Mouse (Mus musculus) E14TG2a.4 (cell line): ENCODE data around the gene Pola2.

Experiments used
- H3K27me3 ChIP-seq: 2 replicates; pipeline ENCODE4 v1.6.1; 2014; ENCODE audit warnings: low read length, control low read depth; ENCODE audit not compliant: insufficient read depth
- H3K36me3 ChIP-seq: 2 replicates; pipeline ENCODE4 v1.6.1; 2014; ENCODE audit warnings: low read length, control low read depth; ENCODE audit not compliant: insufficient read depth
- H3K4me1 ChIP-seq: replicated peaks from 2 replicates; pipeline ENCODE4 v1.6.1; 2014; ENCODE audit warnings: low read depth, low read length, control low read depth
- H3K4me3 ChIP-seq: replicated peaks from 2 replicates; pipeline ENCODE4 v1.5.1; 2014; ENCODE audit warnings: mild to moderate bottlenecking, low read length
- H3K9me3 ChIP-seq: 2 replicates; pipeline ENCODE4 v1.6.1; 2014; ENCODE audit warnings: low read length, control low read depth
- CTCF ChIP-seq: conservative IDR thresholded peaks from 2 replicates; pipeline ENCODE4 v1.5.1; 2014; ENCODE audit warnings: low read length
- NANOG ChIP-seq: IDR thresholded peaks from 2 replicates; pipeline ENCODE4 v1.6.1; 2014; ENCODE audit warnings: borderline replicate concordance, low read length, mixed read lengths
- POU5F1 ChIP-seq: IDR thresholded peaks from 2 replicates; pipeline ENCODE4 v1.6.1; 2014; ENCODE audit warnings: low read length, borderline replicate concordance

The Pola2 gene

DNA sequence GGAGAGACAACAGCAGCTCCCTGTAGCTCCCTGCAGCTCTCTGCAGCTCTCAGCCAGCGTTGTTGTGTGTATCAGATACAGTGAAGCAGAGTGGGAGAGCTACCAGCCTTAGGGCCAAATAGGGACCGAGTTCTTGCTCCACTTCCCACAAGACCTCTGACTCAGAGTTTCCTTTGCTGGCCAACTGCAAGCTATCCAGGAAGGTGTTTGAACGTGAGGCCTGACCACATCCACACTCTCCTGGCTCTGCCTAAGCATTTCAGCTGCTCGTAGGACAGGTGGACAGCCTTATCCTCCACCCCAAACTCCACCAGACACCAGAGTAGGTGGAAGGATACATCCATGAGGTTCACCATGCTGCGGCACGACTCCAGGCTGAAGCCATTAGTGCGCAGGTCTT lies 28.0 kb upstream of the Pola2 start:
- Histone ChIP-seq H3K9me3 (no peaks in the 10 kb centered on the region), H3K27me3 (no peaks in the 10 kb centered on the region), H3K4me1 (peaks cover 61% of the 10 kb centered on the region), H3K4me3 (no peak overlapping the region), H3K36me3 (peaks cover 55% of the 10 kb centered on the region)
- no peak for TF ChIP-seq CTCF

DNA sequence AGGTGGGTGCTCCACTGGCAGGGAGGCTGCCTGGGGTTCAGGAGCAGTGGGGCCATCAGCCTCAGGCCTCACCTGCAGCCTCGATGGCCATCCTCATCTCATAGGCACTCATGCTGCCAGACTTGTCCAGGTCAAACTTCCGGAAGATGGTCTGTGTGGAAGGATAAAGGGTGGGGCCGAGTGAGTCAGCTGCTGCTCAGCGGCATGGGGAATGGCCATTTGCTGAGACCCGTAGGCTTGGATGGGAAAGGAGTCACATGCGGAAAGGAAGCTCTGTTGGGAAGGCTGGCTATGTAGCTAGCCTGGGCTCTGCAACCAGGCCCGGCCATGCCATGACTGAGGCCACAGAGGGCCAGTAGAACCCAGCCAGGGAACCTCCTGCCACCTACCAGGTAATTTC lies 27.5 kb upstream of the Pola2 start:
- Histone ChIP-seq H3K9me3 (no peaks in the 10 kb centered on the region), H3K36me3 (peaks cover 50% of the 10 kb centered on the region), H3K4me1 (peaks cover 61% of the 10 kb centered on the region), H3K4me3 (no peak overlapping the region), H3K27me3 (no peaks in the 10 kb centered on the region)
- TF ChIP-seq CTCF = no peak
- TF ChIP-seq POU5F1 = no peak
- no peak for TF ChIP-seq NANOG

DNA sequence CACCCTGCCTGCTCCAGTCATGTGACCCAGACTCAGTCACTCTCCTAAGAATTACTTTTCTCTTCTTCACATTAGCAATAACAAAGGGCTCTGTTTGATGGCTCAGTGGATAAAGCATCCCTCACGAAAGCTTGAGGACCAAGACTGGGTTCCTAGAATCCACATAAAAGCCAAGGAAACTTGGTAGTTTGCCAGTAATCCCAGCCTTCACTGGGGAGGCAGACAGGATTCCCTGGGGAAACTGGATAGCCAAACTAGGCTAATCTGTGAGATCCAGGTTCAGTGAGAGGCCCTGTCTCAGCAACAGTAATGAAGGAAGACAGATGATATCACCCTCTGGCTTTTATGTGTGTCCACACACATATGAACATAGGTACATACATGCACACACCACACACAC lies 26.9 kb upstream of the Pola2 start:
- H3K4me3 ChIP-seq = no peak overlapping the region

DNA sequence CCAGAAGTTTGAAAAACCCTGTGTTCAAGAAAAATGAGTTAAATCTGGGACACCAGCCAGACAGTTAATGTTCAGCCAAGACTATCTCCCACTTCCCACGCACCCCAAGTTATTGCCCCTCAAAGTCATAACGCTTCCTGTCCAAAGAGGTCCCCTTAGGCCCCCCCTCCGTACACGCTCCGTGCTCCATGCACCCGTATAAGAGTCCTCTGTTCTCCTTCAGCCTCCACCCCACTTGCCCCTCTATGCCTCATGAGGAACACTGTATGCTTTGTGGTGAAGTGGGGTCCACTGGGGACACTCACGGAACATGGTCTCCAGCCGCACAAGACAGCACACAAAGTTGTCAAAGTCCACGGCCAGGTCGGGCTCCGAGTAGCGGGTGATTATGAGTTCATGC lies 26.0 kb upstream of the Pola2 start:
- H3K27me3 ChIP-seq = no peaks in the 10 kb centered on the region
- no peak overlapping the region for H3K4me3 ChIP-seq
- H3K36me3 ChIP-seq = peaks cover 42% of the 10 kb centered on the region
- H3K4me1 ChIP-seq = peaks cover 70% of the 10 kb centered on the region
- H3K9me3 ChIP-seq = no peaks in the 10 kb centered on the region
- TF ChIP-seq CTCF (no peak), NANOG (no peak), POU5F1 (no peak)

More for the DNA sequence above, 26.9 kb upstream of the Pola2 start:
- peaks cover 47% of the 10 kb centered on the region for H3K36me3 ChIP-seq
- H3K4me1 ChIP-seq = peaks cover 64% of the 10 kb centered on the region
- TF ChIP-seq CTCF (no peak), NANOG (no peak), POU5F1 (no peak)
- no peaks in the 10 kb centered on the region for H3K9me3 ChIP-seq
- H3K27me3 ChIP-seq = no peaks in the 10 kb centered on the region

DNA sequence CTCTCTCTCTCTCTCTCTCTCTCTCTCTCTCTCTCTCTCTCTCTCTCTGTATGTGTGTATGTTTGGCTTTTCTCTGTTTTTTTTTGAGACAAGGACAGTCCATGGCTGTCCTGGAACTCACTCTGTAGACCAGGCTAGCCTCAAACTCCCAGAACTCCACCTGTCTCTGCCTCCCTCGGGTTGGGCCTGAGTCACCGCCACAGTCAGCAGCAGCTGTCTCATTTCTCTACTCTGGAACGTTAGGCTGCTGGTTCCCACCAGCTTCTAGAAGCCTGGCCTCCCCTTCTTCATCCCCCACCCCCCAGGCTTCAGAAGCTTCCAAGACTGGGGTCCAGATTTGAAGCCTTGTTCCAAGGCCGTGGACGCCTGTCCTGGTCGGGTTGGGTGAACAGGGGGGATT lies 25.6 kb upstream of the Pola2 start:
- TF ChIP-seq NANOG (no peak), POU5F1 (no peak), CTCF (no peak)
- Histone ChIP-seq H3K4me1 (peaks cover 67% of the 10 kb centered on the region), H3K4me3 (no peak overlapping the region), H3K9me3 (no peaks in the 10 kb centered on the region), H3K27me3 (no peaks in the 10 kb centered on the region), H3K36me3 (peaks cover 38% of the 10 kb centered on the region)

DNA sequence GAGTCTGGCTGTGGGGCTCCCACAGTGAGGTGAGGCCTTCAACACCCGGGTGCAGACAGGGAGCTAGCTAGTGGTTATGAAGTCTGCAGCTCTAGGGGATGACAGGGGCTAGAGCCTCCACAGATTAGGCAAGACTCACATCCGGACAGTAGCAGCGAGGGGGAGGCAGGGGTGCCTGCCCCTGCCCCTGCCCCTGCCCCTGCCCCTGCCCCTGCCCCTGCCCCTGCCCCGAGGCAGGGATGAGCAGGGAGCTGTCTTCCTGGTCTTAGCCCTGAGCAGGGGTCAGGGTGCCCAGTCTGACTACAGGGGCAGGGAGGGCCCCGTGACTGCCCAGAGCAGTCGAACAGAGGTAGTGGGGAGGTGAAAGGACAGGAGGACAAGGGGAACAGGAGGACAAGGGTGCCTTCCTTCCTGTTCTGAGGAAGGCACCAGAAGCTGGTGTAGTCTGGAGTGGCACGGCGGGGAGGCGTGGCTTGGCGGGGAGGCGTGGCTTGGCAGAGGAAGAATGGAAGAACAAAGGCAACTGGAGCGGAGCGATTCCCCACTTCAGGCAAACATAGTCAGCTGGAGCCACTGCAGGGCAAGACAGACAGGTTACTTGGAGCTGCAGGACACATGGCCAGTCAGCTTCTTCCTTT lies 24.9 kb upstream of the Pola2 start:
- 0 out of 2 replicates have a peak overlapping the region, but pooled peaks have one; percentile 26 for H3K4me3 ChIP-seq
- peaks cover 62% of the 10 kb centered on the region for H3K4me1 ChIP-seq
- no peaks in the 10 kb centered on the region for H3K27me3 ChIP-seq
- peaks cover 31% of the 10 kb centered on the region for H3K36me3 ChIP-seq
- H3K9me3 ChIP-seq = no peaks in the 10 kb centered on the region
- TF ChIP-seq CTCF (no peak), NANOG (no peak), POU5F1 (no peak)

DNA sequence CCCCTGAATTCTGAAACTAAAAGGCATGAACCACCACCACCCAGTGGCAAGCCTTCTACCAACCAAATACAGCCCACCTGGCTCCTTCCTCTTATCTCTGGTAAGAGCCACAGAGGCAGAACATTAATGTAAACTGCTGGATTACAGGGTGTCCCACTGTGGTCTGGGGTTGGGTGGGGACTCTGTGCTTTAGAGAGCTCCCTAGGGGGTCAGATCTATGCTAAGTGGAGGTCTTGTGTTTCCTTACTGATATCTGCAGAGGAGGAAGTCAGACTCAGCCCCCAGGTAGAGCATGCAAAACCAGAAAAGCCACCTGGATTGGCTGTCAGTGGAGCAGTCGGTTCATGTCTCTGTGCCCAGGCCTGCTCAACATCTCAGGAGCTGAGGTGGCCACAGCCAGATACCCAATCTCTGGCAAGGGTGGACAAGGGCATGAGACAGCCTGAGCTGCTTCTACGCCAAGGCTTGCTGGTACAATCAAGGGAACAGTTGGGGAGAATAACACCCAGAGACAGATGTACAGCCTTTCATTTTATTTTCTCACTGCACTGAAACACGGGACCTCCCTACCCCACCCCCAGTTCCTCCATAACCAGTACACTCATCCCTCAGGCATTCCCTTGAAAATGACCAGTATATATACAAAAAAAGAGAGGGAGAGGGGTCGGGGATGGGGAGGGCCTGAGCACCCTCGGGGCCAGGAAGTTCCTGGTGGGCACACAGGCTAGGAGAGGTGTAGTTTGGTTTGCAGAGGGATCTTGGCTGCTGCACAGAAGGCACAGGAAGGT lies 24.2 kb upstream of the Pola2 start:
- H3K4me3 ChIP-seq = 0 out of 2 replicates have a peak overlapping the region, but pooled peaks have one; percentile 17
- no peaks in the 10 kb centered on the region for H3K27me3 ChIP-seq
- H3K36me3 ChIP-seq = peaks cover 29% of the 10 kb centered on the region
- no peak for TF ChIP-seq CTCF
- TF ChIP-seq NANOG = no peak
- TF ChIP-seq POU5F1 = no peak
- H3K4me1 ChIP-seq = peaks cover 62% of the 10 kb centered on the region
- H3K9me3 ChIP-seq = no peaks in the 10 kb centered on the region

DNA sequence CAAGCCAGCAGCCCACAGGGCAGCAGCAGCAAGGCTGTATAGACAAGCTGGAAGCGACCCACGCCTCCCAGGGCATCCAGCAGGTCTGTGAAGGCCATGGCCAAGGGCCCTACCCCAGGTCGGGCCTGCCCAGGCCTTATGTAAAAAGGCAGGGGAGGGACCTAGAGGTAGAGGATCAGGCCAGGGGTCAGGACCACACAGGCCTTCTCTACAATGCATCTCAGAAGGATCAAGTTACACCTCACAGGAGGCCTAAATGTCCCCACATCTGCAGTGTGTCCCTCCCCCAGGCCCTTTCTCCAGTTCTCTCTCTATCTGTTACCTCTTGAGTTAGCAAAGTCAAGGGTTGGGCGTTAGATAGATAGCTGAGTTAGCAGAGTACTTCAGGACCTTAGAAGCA lies 22.0 kb upstream of the Pola2 start, which contains the start of gene Slc22a20:
Gene Slc22a20, minus strand, starts transcription at position 101 of the 400 bp plus-strand sequence.
- no peaks in the 10 kb centered on the region for H3K9me3 ChIP-seq
- TF ChIP-seq CTCF (no peak), NANOG (no peak), POU5F1 (no peak)
- peaks cover 10% of the 10 kb centered on the region for H3K36me3 ChIP-seq
- 0 out of 2 replicates have a peak within 1 kb of the TSS, but pooled peaks have one; percentile 32 for H3K4me3 ChIP-seq
- H3K4me1 ChIP-seq = peaks cover 59% of the 10 kb centered on the region
- no peaks in the 10 kb centered on the region for H3K27me3 ChIP-seq
